Mouse (Mus musculus) brain, embryonic 14.5 days (tissue): ENCODE results near the gene Ccdc177.

Experiments used
- CTCF ChIP-seq: fragments of 200-500 bp; IDR thresholded peaks from 2 replicates; pipeline ENCODE4 v1.5.1; 2012; ENCODE audit warnings: inconsistent platforms, mild to moderate bottlenecking, moderate library complexity, borderline replicate concordance; ENCODE audit not compliant: insufficient read depth, insufficient read length; ENCODE audit errors: extremely low read depth
- POLR2A ChIP-seq: fragments of 200-500 bp; IDR thresholded peaks from 2 replicates; pipeline ENCODE4 v1.6.1; 2012; ENCODE audit warnings: mild to moderate bottlenecking, inconsistent platforms, borderline replicate concordance; ENCODE audit not compliant: poor library complexity, insufficient read depth, insufficient read length, severe bottlenecking; ENCODE audit errors: extremely low read depth

- TF ChIP-seq POLR2A (no peak), CTCF (no peak)
Measured at GRCm38 (mm10) chr12:80787604-80788003, 27.1 kb upstream of the Ccdc177 start.
